7 mouse cellular contexts compared by ENCODE assay signal in the genomic region with DNA sequence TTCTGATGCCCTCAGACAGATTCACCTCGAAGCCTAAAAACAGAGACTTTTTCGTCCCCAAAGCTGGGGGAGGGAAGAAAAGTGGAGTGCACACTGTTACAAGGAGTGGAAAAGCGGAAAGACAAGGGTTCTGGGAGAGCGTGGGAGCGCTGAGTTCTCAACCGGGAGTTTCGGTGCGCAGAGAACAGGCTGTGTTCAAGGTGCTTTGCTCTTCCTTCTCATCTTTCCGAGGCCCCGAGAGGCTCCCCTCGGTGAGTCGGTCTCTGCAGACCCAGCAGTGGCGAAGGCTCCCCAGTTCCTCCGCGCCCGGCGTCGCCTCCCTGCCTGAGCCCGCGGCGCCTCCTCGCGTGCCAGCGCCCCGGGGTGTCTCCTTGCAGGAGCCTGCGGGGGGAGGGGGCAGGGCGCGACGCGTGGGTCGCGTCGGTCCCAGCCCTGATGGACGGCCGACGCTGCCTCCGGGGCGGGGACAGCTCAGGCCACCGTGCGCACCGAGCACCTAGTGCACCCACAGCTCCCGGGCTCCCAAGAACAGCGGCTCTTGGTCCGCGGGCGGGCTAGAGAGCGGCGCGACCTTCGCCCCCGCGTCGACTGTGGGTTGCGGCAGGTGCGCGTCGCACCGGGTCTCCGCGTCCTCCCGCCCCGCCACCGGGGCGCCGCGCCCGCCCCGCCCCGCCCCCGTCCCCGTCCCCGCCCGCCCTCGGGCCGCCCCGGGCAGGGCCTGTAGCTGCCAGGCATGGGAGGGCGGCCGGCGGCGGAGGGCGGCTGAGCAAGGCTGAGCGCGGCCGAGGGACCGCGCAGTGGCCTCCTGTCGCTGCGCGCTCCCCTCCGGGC. TPM values are rescaled to one million over a fixed set of nuclear protein-coding genes. Genes with fewer than 3 reads are reported as not detected.
A peak's percentile ranks its signal among the peaks of the same experiment; 100 is the strongest.
DNase-seq lines count a peak whose midpoint lies in the region; ATAC-seq and TF ChIP-seq lines count a peak whose summit lies in the region.

No protein-coding gene starts in this region.

- H3K9me3 ChIP-seq in ES-Bruce4 (replicated peaks; ENCODE audit: control insufficient read depth, insufficient read depth, low read length, poor library complexity, severe bottlenecking), result no peaks in the 10 kb centered on the region
- no peaks in the 10 kb centered on the region for H3K9me3 ChIP-seq in hindbrain, embryonic 16.5 days (ENCODE audit: control insufficient read depth, low read length)

- peak overlapping the region; percentile 27 for H3K9ac ChIP-seq in ES-Bruce4 (ENCODE audit: low read depth, poor library complexity, severe bottlenecking)
- peak overlapping the region; percentile 72 for H3K9ac ChIP-seq in hindbrain, embryonic 16.5 days (ENCODE audit: low read depth, low read length)

- whole genome bisulfite sequencing in hindbrain, embryonic 16.5 days, result 1% methylated on average over 52 of the region's 90 CpGs
- WGBS in small intestine, adult 2 months, result under 1% methylated on average over 78 of the region's 90 CpGs

- H3K27ac ChIP-seq in ES-Bruce4 (ENCODE audit: insufficient read depth, low read length), result no peak overlapping the region
- no peak overlapping the region for H3K27ac ChIP-seq in hindbrain, embryonic 16.5 days (ENCODE audit: low read depth, low read length)
- peak overlapping the region; percentile 90 for H3K27ac ChIP-seq in small intestine, adult 2 months (ENCODE audit: insufficient read depth, low read depth, low read length)

- no peaks in the 10 kb centered on the region for H3K36me3 ChIP-seq in ES-Bruce4 (ENCODE audit: control insufficient read depth, insufficient read depth, low read length, poor library complexity, severe bottlenecking)
- no peaks in the 10 kb centered on the region for H3K36me3 ChIP-seq in hindbrain, embryonic 16.5 days (ENCODE audit: control insufficient read depth, insufficient read depth, low read length)
- no peaks in the 10 kb centered on the region; the same call in 1 of the 2 replicates for H3K36me3 ChIP-seq in small intestine, adult 2 months (ENCODE audit: control insufficient read depth, insufficient read depth, low read length)

- peak overlapping the region; percentile 55 for H3K4me3 ChIP-seq in ES-Bruce4 (ENCODE audit: low read depth, low read length)
- H3K4me3 ChIP-seq in hindbrain, embryonic 16.5 days (ENCODE audit: low read length), result peak overlapping the region; percentile 70
- peak overlapping the region; percentile 82 for H3K4me3 ChIP-seq in small intestine, adult 2 months (ENCODE audit: low read depth, low read length)

- H3K4me2 ChIP-seq in hindbrain, embryonic 16.5 days (ENCODE audit: low read length), result peak overlapping the region; percentile 99

- TF ChIP-seq EP300 in ES-Bruce4 (IDR thresholded peaks at IDR 0.05; ENCODE audit: insufficient read depth, low read depth, low read length), result no peak

- ATAC-seq in hindbrain, embryonic 16.5 days, result peak; percentile 86
- ATAC-seq in megakaryocyte progenitor cell, adult 5-6 weeks (replicated peaks; ENCODE audit: poor library complexity), result peak; percentile 35

- TF ChIP-seq CTCF in ES-Bruce4 (IDR thresholded peaks at IDR 0.05; ENCODE audit: low read depth, low read length), result no peak
- 0 out of 2 replicates have a peak, but pooled peaks have one; percentile 8 for TF ChIP-seq CTCF in small intestine, adult 2 months (IDR thresholded peaks at IDR 0.05; ENCODE audit: extremely low read depth, insufficient read length, insufficient replicate concordance, low read depth, low read length)

- intact Hi-C loops in left cerebral cortex, postnatal 25 days (cut with DNase I), result no loop called here

- no peaks in the 10 kb centered on the region for H3K4me1 ChIP-seq in ES-Bruce4 (ENCODE audit: control insufficient read depth, insufficient read depth, low read length)
- H3K4me1 ChIP-seq in hindbrain, embryonic 16.5 days (ENCODE audit: control insufficient read depth, insufficient read depth, low read depth, low read length), result peaks cover 12% of the 10 kb centered on the region
- peaks cover 13% of the 10 kb centered on the region for H3K4me1 ChIP-seq in small intestine, adult 2 months (ENCODE audit: control insufficient read depth, insufficient read depth, insufficient read length, low read length)

- TF ChIP-seq POLR2A in ES-Bruce4 (IDR thresholded peaks at IDR 0.05; ENCODE audit: insufficient read depth, low read length), result no peak
- 0 out of 2 replicates have a peak, but pooled peaks have one; percentile 56 for TF ChIP-seq POLR2A in small intestine, adult 2 months (IDR thresholded peaks at IDR 0.05; ENCODE audit: low read depth, low read length)

- H3K27me3 ChIP-seq in ES-Bruce4 (ENCODE audit: control insufficient read depth, insufficient read depth, low read length, poor library complexity, severe bottlenecking), result peaks cover 34% of the 10 kb centered on the region
- peaks cover 26% of the 10 kb centered on the region for H3K27me3 ChIP-seq in hindbrain, embryonic 16.5 days (replicated peaks; ENCODE audit: control insufficient read depth, insufficient read depth, low read length)
- H3K27me3 ChIP-seq in small intestine, adult 2 months (ENCODE audit: control insufficient read depth, insufficient read depth, low read length), result no peaks in the 10 kb centered on the region

- peak; percentile 41 for DNase-seq in adrenal gland, postnatal 25 days
- peak; percentile 9 to 28 for DNase-seq in frontal cortex, postnatal 10 days (ENCODE audit: low spot score in 2 of 2)
- peak; percentile 25 to 50 for DNase-seq in left cerebral cortex, postnatal 25 days (ENCODE audit: low spot score in 2 of 2)

RNA-seq across cellular contexts. Expression of a gene that starts 0.7 kb away (rescaled TPM):
- polyA plus RNA-seq in ES-Bruce4 (2011; ENCODE audit: insufficient read depth, insufficient read length, low read depth, missing spikeins), result not detected in 2 replicates
- total RNA-seq in adrenal gland, postnatal 25 days (2021), result 0.12 TPM in 1 of 2 replicates, not detected in the other
- 0.49 and 0.51 TPM in 2 replicates for polyA plus RNA-seq in hindbrain, embryonic 16.5 days (2015; fragmentation: Nextera tagmentation; extraction: Ambion mirVana)
- total RNA-seq in left cerebral cortex, postnatal 25 days (2021), result 1 to 10 TPM; 3.3 to 3.4 TPM
- total RNA-seq in megakaryocyte progenitor cell, adult 5-6 weeks (2015), result not detected in 2 replicates
- total RNA-seq in megakaryocyte progenitor cell, adult 5-6 weeks (2017), result 0.04 and 0.10 TPM in 2 replicates
- polyA plus RNA-seq in small intestine, adult 2 months (2012; rRNA removed), result 95.1 and 234 TPM in 2 replicates
